Mouse (Mus musculus) small intestine, adult 2 months (tissue): ENCODE measurements around the gene Rnf185. TPM values are rescaled to one million over a fixed set of nuclear protein-coding genes. Genes with fewer than 3 reads are reported as not detected.

Experiments
- H3K27ac ChIP-seq: fragments of 200-500 bp; 2 replicates; pipeline ENCODE4 v1.5.1; 2012; ENCODE audit warnings: low read depth, low read length, control low read depth, inconsistent platforms; ENCODE audit not compliant: insufficient read depth
- H3K27me3 ChIP-seq: fragments of 200-500 bp; 2 replicates; pipeline ENCODE4 v1.6.1; 2012; ENCODE audit warnings: mild to moderate bottlenecking, moderate library complexity, low read length, inconsistent platforms; ENCODE audit not compliant: control insufficient read depth, insufficient read depth
- H3K36me3 ChIP-seq: fragments of 200-500 bp; 2 replicates; pipeline ENCODE4 v1.6.1; 2012; ENCODE audit warnings: mild to moderate bottlenecking, low read length, control low read depth, inconsistent platforms; ENCODE audit not compliant: control insufficient read depth, insufficient read depth
- H3K4me1 ChIP-seq: fragments of 200-500 bp; 2 replicates; pipeline ENCODE4 v1.6.1; 2012; ENCODE audit warnings: low read length, inconsistent platforms, mixed read lengths; ENCODE audit not compliant: control insufficient read depth, insufficient read depth, insufficient read length
- H3K4me3 ChIP-seq: fragments of 200-500 bp; 2 replicates; pipeline ENCODE4 v1.5.1; 2012; ENCODE audit warnings: low read depth, mild to moderate bottlenecking, control low read depth, inconsistent platforms, low read length, moderate library complexity
- CTCF ChIP-seq: fragments of 200-500 bp; IDR thresholded peaks from 2 replicates; pipeline ENCODE4 v1.5.1; 2012; ENCODE audit warnings: low read depth, mild to moderate bottlenecking, control low read depth, inconsistent platforms, low read length, moderate library complexity, mixed read lengths; ENCODE audit not compliant: insufficient replicate concordance, insufficient read length; ENCODE audit errors: extremely low read depth
- POLR2A ChIP-seq: fragments of 200-500 bp; IDR thresholded peaks from 2 replicates; pipeline ENCODE4 v1.6.1; 2012; ENCODE audit warnings: low read depth, mild to moderate bottlenecking, control low read depth, inconsistent platforms, low read length, moderate library complexity
- WGBS: fragments of 180-500 bp; shearing (Covaris S2); methylation state at CpG from one replicate; pipeline ENCODE4 v1.1.7; 2018; 5-methylcytosine and 5-hydroxymethylcytosine counted together
- polyA plus RNA-seq: library from polyadenylated mRNA; depleted of rRNA; stranded (reverse); fragments of >200 nt; gene quantifications from 2 replicates; pipeline ENCODE4 v1.2.3, GENCODE M21; 2012

Gene Rnf185
- polyA plus RNA-seq, 1 experiment = 29.8 TPM

- peaks cover 21% of the 10 kb centered on the region for H3K4me1 ChIP-seq
- peak overlapping the region; percentile 69 for H3K27ac ChIP-seq
- H3K36me3 ChIP-seq = peaks cover 16% of the 10 kb centered on the region
- 20% methylated on average over 6 of the region's 6 CpGs for WGBS
- no peaks in the 10 kb centered on the region for H3K27me3 ChIP-seq
- no peak overlapping the region for H3K4me3 ChIP-seq
- TF ChIP-seq CTCF (no peak), POLR2A (no peak)
These were observed 64.5 kb downstream of the Rnf185 start for GRCm38 (mm10) chr11:3387482-3388196.

GRCm38 (mm10) chr11:3386941-3387368 lies 65.2 kb downstream of the Rnf185 start:
- no peak overlapping the region for H3K4me3 ChIP-seq
- H3K27ac ChIP-seq = no peak overlapping the region
- H3K36me3 ChIP-seq = peaks cover 15% of the 10 kb centered on the region
- TF ChIP-seq POLR2A = no peak
- peak; percentile 97 for TF ChIP-seq CTCF
- H3K4me1 ChIP-seq = peaks cover 16% of the 10 kb centered on the region; the same call in 1 of the 2 replicates
- no peaks in the 10 kb centered on the region for H3K27me3 ChIP-seq
- 6% methylated on average over 4 of the region's 4 CpGs for WGBS

- peaks cover 19% of the 10 kb centered on the region for H3K36me3 ChIP-seq
- H3K27ac ChIP-seq = no peak overlapping the region
- no peaks in the 10 kb centered on the region for H3K27me3 ChIP-seq
- WGBS = 89% methylated on average over 5 of the region's 5 CpGs
- peaks cover 12% of the 10 kb centered on the region; the same call in 1 of the 2 replicates for H3K4me1 ChIP-seq
- TF ChIP-seq CTCF (no peak), POLR2A (no peak)
- no peak overlapping the region for H3K4me3 ChIP-seq
These were observed 69.3 kb downstream of the Rnf185 start for GRCm38 (mm10) chr11:3382602-3383594.

- Histone ChIP-seq H3K36me3 (peaks cover 19% of the 10 kb centered on the region), H3K4me1 (peaks cover 2% of the 10 kb centered on the region; the same call in 1 of the 2 replicates), H3K27ac (no peak overlapping the region), H3K4me3 (no peak overlapping the region), H3K27me3 (no peaks in the 10 kb centered on the region)
- WGBS = 71% methylated on average over 6 of the region's 6 CpGs
- TF ChIP-seq POLR2A (no peak), CTCF (no peak)
These were observed 70.9 kb downstream of the Rnf185 start for GRCm38 (mm10) chr11:3381148-3381814.

- Histone ChIP-seq H3K4me3 (no peak overlapping the region), H3K27ac (no peak overlapping the region), H3K36me3 (peaks cover 18% of the 10 kb centered on the region), H3K27me3 (no peaks in the 10 kb centered on the region), H3K4me1 (no peaks in the 10 kb centered on the region)
- TF ChIP-seq POLR2A (no peak), CTCF (no peak)
- WGBS = 35% methylated on average over 4 of the region's 4 CpGs
These were observed 72.7 kb downstream of the Rnf185 start for GRCm38 (mm10) chr11:3379427-3379826.

GRCm38 (mm10) chr11:3374741-3375140 lies 77.4 kb downstream of the Rnf185 start:
- Histone ChIP-seq H3K4me3 (no peak overlapping the region), H3K4me1 (no peaks in the 10 kb centered on the region; the same call in 1 of the 2 replicates), H3K27ac (no peak overlapping the region), H3K27me3 (no peaks in the 10 kb centered on the region), H3K36me3 (peaks cover 7% of the 10 kb centered on the region; the same call in 1 of the 2 replicates)
- TF ChIP-seq POLR2A = no peak
- no peak for TF ChIP-seq CTCF
- 74% methylated on average over 12 of the region's 12 CpGs for WGBS

- no peak overlapping the region for H3K4me3 ChIP-seq
- H3K27ac ChIP-seq = no peak overlapping the region
- no peak for TF ChIP-seq POLR2A
- no peak for TF ChIP-seq CTCF
- WGBS = 62% methylated on average over 7 of the region's 7 CpGs
- peaks cover 7% of the 10 kb centered on the region for H3K36me3 ChIP-seq
- H3K4me1 ChIP-seq = no peaks in the 10 kb centered on the region; the same call in 1 of the 2 replicates
- no peaks in the 10 kb centered on the region for H3K27me3 ChIP-seq
These were observed 77.9 kb downstream of the Rnf185 start for GRCm38 (mm10) chr11:3374293-3374645.
